Mouse (Mus musculus): ENCODE results near the gene Cideb.

The Cideb gene

GRCm38 (mm10) chr14:55758363-55758784 is at the start of gene Cideb:
Gene Cideb (minus strand): TSS chr14:55758458.
- DNase-seq, result peak; percentile 60

- no peak for DNase-seq
These were observed 37.3 kb upstream of the Cideb start for GRCm38 (mm10) chr14:55795380-55796163.

GRCm38 (mm10) chr14:55793946-55794345 is 35.7 kb upstream of the Cideb start:
- peak; percentile 34 for DNase-seq

GRCm38 (mm10) chr14:55793461-55793860 is 35.2 kb upstream of the Cideb start:
- no peak for DNase-seq

- peak; percentile 54 for DNase-seq
These were observed 30.2 kb upstream of the Cideb start, which contains the start of gene Ripk3 for GRCm38 (mm10) chr14:55788256-55789050. Gene Ripk3 (minus strand): TSS chr14:55788865.

- DNase-seq, result no peak
These were observed 29.5 kb upstream of the Cideb start for GRCm38 (mm10) chr14:55787731-55788130.

GRCm38 (mm10) chr14:55785195-55785594 is 26.9 kb upstream of the Cideb start:
- peak; percentile 23 for DNase-seq

GRCm38 (mm10) chr14:55783958-55784235 is 25.6 kb upstream of the Cideb start, which contains the start of gene Adcy4:
Gene Adcy4 (minus strand): TSS chr14:55784095.
- peak; percentile 48 for DNase-seq

GRCm38 (mm10) chr14:55783171-55783957 is 25.1 kb upstream of the Cideb start:
- DNase-seq, result peak; percentile 37

- peak; percentile 0 for DNase-seq
These were observed 24.2 kb upstream of the Cideb start for GRCm38 (mm10) chr14:55782361-55782960.

- peak; percentile 74 for DNase-seq
These were observed 23.1 kb upstream of the Cideb start for GRCm38 (mm10) chr14:55781310-55781709.

- no peak for DNase-seq
These were observed 22.5 kb upstream of the Cideb start for GRCm38 (mm10) chr14:55780736-55781135.

GRCm38 (mm10) chr14:55779656-55780055 is 21.4 kb upstream of the Cideb start:
- no peak for DNase-seq

- DNase-seq, result no peak
These were observed 20.4 kb upstream of the Cideb start for GRCm38 (mm10) chr14:55778686-55779085.

GRCm38 (mm10) chr14:55777806-55778205 is 19.5 kb upstream of the Cideb start:
- no peak for DNase-seq

- no peak for DNase-seq
These were observed 18.9 kb upstream of the Cideb start for GRCm38 (mm10) chr14:55777176-55777575.

- DNase-seq, result no peak
These were observed 18.5 kb upstream of the Cideb start for GRCm38 (mm10) chr14:55776711-55777110.

GRCm38 (mm10) chr14:55769087-55769703 is 10.9 kb upstream of the Cideb start:
- no peak for DNase-seq

- no peak for DNase-seq
These were observed 10.3 kb upstream of the Cideb start for GRCm38 (mm10) chr14:55768555-55768954.

GRCm38 (mm10) chr14:55767519-55768414 is 9.5 kb upstream of the Cideb start:
- DNase-seq, result peak; percentile 66

- no peak for DNase-seq
These were observed 7.4 kb upstream of the Cideb start, which contains the start of gene Ltb4r1 for GRCm38 (mm10) chr14:55765696-55766095. Gene Ltb4r1 (plus strand): TSS chr14:55765962.

Measured in lung, postnatal 14 days (tissue).